Mouse (Mus musculus): ENCODE measurements around the gene Gm13691. TPM values are rescaled to one million over a fixed set of nuclear protein-coding genes. Genes with fewer than 3 reads are reported as not detected.
"Not testable (repeated sequence)": the region's sequence is repeated elsewhere in the genome, so short reads cannot be mapped to it uniquely, and the experiment has no call there.

The Gm13691 gene
- polyA plus RNA-seq, 1 experiment: not detected

DNA sequence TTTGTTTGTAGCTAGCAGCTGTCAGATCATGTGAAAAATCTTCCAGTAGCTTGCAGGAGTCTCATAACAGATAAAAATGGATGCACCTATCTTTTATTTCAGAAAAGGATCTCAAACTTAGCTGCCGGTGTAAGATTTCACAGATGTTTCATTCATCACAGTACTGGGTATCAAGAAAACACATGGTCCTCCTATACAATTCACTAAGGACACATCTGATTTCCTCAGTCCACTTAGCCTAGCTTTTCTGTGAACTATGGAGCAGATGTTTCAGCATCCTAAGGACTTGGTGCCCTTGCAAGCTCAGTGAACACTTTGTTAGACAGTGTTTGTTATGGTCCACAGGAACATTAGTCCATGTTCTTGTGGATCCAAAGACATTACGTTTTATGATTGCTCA is 33.0 kb downstream of the Gm13691 start:
- WGBS: 80% methylated on average over 2 of the region's 2 CpGs
- Histone ChIP-seq H3K4me3 (replicated peaks; ENCODE audit: control insufficient read depth, low read depth, low read length) (no peak overlapping the region), H3K27ac (ENCODE audit: control insufficient read depth, insufficient read depth, low read depth, low read length, poor library complexity) (no peak overlapping the region), H3K4me1 (ENCODE audit: control insufficient read depth, insufficient read depth, low read length) (no peaks in the 10 kb centered on the region)
- TF ChIP-seq POLR2A (IDR thresholded peaks at IDR 0.05; ENCODE audit: borderline replicate concordance, control insufficient read depth, low read depth, low read length): no peak
- no peak for TF ChIP-seq CTCF (IDR thresholded peaks at IDR 0.05; ENCODE audit: control insufficient read depth, insufficient read depth, low read length)

DNA sequence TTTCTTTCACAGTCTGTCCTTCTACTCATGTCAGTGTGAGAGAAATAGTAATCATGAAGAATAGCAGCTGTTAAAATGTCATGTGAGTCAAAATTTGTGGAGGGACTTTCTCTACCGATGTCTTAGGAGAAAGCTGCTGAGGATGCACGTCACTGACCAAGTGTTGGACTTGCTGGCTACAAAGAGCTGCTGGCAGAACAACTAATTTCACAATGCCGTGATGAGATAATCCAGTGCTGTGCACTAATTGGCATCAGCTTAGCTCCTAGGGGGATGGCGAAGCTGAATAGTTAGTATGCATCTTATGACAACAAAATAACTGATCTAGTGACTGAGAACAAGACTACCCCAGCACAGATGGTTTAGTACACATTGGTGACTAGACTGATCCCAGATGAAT is 34.9 kb downstream of the Gm13691 start:
- no peak for TF ChIP-seq POLR2A (IDR thresholded peaks at IDR 0.05; ENCODE audit: borderline replicate concordance, control insufficient read depth, low read depth, low read length)
- TF ChIP-seq CTCF (IDR thresholded peaks at IDR 0.05; ENCODE audit: control insufficient read depth, insufficient read depth, low read length): no peak
- WGBS: 82% methylated on average over 4 of the region's 4 CpGs
- H3K4me3 ChIP-seq (replicated peaks; ENCODE audit: control insufficient read depth, low read depth, low read length): no peak overlapping the region
- H3K27ac ChIP-seq (ENCODE audit: control insufficient read depth, insufficient read depth, low read depth, low read length, poor library complexity): no peak overlapping the region
- no peaks in the 10 kb centered on the region for H3K4me1 ChIP-seq (ENCODE audit: control insufficient read depth, insufficient read depth, low read length)

DNA sequence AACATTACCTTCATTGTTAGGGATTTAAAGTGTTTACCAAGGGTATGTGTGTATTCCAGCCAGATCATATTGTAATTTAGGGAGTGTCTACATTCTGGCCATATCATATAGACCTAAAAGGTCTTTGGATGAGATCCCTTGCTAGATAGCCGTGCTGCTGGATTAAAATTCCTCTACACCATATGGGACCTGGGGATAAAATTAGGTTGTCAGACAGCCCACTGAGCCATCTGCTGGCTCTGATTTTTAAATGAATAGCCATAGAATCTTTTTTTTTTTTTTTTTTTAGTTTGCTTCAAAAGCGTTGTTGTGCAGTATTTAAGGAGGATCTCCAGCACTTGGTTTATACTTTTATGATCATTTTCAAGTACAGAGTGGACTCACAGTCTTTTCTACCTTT is 42.2 kb downstream of the Gm13691 start:
- Histone ChIP-seq H3K27ac (ENCODE audit: control insufficient read depth, insufficient read depth, low read depth, low read length, poor library complexity) (no peak overlapping the region), H3K4me3 (replicated peaks; ENCODE audit: control insufficient read depth, low read depth, low read length) (no peak overlapping the region), H3K4me1 (ENCODE audit: control insufficient read depth, insufficient read depth, low read length) (no peaks in the 10 kb centered on the region)
- no peak for TF ChIP-seq CTCF (IDR thresholded peaks at IDR 0.05; ENCODE audit: control insufficient read depth, insufficient read depth, low read length)
- TF ChIP-seq POLR2A (IDR thresholded peaks at IDR 0.05; ENCODE audit: borderline replicate concordance, control insufficient read depth, low read depth, low read length): no peak
- WGBS: 82% methylated on average over 2 of the region's 2 CpGs

DNA sequence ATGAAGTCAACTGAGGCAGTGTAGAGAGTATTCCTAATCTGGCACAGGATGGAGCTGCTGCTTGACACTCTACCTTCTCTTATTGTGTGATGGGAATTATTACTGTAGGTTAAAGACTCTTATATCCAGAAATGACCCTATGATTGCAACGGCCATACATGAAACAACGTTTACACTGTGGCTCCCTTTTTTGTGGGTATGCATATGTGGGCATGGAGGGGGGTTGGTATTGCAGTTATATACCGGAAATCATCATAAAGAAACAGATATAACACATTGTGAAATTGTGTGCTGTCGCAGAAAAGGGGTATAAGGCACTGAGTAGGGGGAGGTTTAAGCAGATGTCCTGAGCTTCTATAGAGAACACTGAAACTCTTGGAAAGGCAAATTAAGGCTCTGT is 45.6 kb downstream of the Gm13691 start:
- no peak overlapping the region for H3K4me3 ChIP-seq (replicated peaks; ENCODE audit: control insufficient read depth, low read depth, low read length)
- TF ChIP-seq POLR2A (IDR thresholded peaks at IDR 0.05; ENCODE audit: borderline replicate concordance, control insufficient read depth, low read depth, low read length): no peak
- H3K27ac ChIP-seq (ENCODE audit: control insufficient read depth, insufficient read depth, low read depth, low read length, poor library complexity): no peak overlapping the region
- no peaks in the 10 kb centered on the region; the same call in 1 of the 2 replicates for H3K4me1 ChIP-seq (ENCODE audit: control insufficient read depth, insufficient read depth, low read length)
- WGBS: 35% methylated on average over 4 of the region's 4 CpGs

DNA sequence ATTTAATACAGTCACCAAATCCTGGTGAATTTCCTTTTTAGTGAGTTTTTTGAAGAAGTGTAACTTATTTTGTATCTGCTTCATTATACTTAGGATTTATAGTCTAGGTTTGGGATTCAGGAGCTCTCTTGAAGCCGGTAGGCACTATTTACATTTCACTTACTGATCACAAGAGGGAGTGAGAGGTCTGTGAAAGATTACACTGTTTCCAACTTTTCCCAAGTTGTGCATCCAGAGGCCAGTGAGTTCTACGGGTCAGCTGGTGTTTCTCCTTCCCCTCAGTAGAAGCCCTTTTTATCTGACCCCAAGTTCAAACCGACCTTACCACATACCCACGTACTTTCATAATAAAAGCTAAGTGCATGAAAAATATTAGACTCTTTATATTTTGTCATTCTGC is 47.0 kb downstream of the Gm13691 start:
- 11% methylated on average over 4 of the region's 4 CpGs for WGBS
- TF ChIP-seq POLR2A (IDR thresholded peaks at IDR 0.05; ENCODE audit: borderline replicate concordance, control insufficient read depth, low read depth, low read length) (no peak), CTCF (IDR thresholded peaks at IDR 0.05; ENCODE audit: control insufficient read depth, insufficient read depth, low read length) (no peak)

DNA sequence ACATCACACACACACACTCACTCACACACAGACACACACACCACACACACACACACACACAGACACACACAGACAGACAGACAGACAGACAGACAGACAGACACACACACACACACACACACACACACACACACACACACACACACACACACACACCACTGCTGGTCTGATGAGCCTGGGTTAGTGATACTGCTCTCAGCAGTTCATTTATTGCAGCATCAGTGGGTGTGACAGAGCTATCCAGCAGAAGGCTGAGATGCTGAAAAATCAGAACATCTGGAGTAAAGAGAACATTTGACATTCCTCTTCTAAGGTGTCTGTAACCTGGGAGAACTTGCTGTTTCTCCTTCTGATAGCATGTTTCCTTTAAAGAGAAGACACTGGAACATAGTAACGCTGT is 47.6 kb downstream of the Gm13691 start:
- H3K27ac ChIP-seq (ENCODE audit: control insufficient read depth, insufficient read depth, low read depth, low read length, poor library complexity); H3K4me1 ChIP-seq (ENCODE audit: control insufficient read depth, insufficient read depth, low read length); H3K4me3 ChIP-seq (replicated peaks; ENCODE audit: control insufficient read depth, low read depth, low read length): not testable (repeated sequence)
- 90% methylated on average over 1 of the region's 1 CpGs for WGBS

More for the DNA sequence above, 47.0 kb downstream of the Gm13691 start:
- Histone ChIP-seq H3K27ac (ENCODE audit: control insufficient read depth, insufficient read depth, low read depth, low read length, poor library complexity) (no peak overlapping the region), H3K4me3 (replicated peaks; ENCODE audit: control insufficient read depth, low read depth, low read length) (no peak overlapping the region), H3K4me1 (ENCODE audit: control insufficient read depth, insufficient read depth, low read length) (no peaks in the 10 kb centered on the region; the same call in 1 of the 2 replicates)

DNA sequence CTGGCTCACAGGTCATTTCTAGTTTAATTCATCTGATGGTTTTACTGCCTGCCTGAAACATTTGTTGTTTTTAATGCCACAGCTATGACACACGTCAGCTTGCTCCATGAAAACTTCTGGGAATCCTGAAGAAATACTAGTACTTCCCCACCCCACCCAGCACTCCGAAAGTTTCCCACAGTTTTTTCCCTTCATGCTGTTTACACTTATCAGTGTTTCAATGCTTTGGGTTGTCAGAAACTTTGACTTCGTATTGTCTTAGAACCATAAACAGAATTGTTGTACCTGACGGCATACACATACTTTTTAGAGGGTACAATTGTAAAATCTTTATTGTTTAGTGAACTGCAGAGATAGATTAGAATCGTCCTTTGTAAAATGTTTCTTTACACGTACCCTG is 48.9 kb downstream of the Gm13691 start:
- 77% methylated on average over 6 of the region's 6 CpGs for WGBS
- Histone ChIP-seq H3K4me3 (replicated peaks; ENCODE audit: control insufficient read depth, low read depth, low read length) (no peak overlapping the region), H3K27ac (ENCODE audit: control insufficient read depth, insufficient read depth, low read depth, low read length, poor library complexity) (no peak overlapping the region), H3K4me1 (ENCODE audit: control insufficient read depth, insufficient read depth, low read length) (no peaks in the 10 kb centered on the region; the same call in 1 of the 2 replicates)
- no peak for TF ChIP-seq POLR2A (IDR thresholded peaks at IDR 0.05; ENCODE audit: borderline replicate concordance, control insufficient read depth, low read depth, low read length)
- no peak for TF ChIP-seq CTCF (IDR thresholded peaks at IDR 0.05; ENCODE audit: control insufficient read depth, insufficient read depth, low read length)

Other genes with a start within 250 kb of the Gm13691 start
- gene Fam171b, start 177.9 kb upstream of the Gm13691 start, polyA plus RNA-seq (2011; ENCODE audit: insufficient read depth, insufficient read length, low replicate concordance, missing spikeins): not detected in 2 replicates
- not detected in 2 replicates for gene Zswim2, start 49.3 kb upstream of the Gm13691 start, polyA plus RNA-seq (2011; ENCODE audit: insufficient read depth, insufficient read length, low replicate concordance, missing spikeins)
- not detected in 2 replicates for gene Gm13698, start 34.9 kb upstream of the Gm13691 start, polyA plus RNA-seq (2011; ENCODE audit: insufficient read depth, insufficient read length, low replicate concordance, missing spikeins)
- gene Gm13693, start 29.1 kb upstream of the Gm13691 start, polyA plus RNA-seq (2011; ENCODE audit: insufficient read depth, insufficient read length, low replicate concordance, missing spikeins): not detected in 2 replicates
- gene Gm13695, start 23.2 kb upstream of the Gm13691 start, polyA plus RNA-seq (2011; ENCODE audit: insufficient read depth, insufficient read length, low replicate concordance, missing spikeins): not detected in 2 replicates
- gene Gm13696, start 17.4 kb upstream of the Gm13691 start, polyA plus RNA-seq (2011; ENCODE audit: insufficient read depth, insufficient read length, low replicate concordance, missing spikeins): not detected in 2 replicates
- gene Gm13694, start 11.6 kb upstream of the Gm13691 start, polyA plus RNA-seq (2011; ENCODE audit: insufficient read depth, insufficient read length, low replicate concordance, missing spikeins): not detected in 2 replicates
- not detected in 2 replicates for gene Gm13697, start 5.8 kb upstream of the Gm13691 start, polyA plus RNA-seq (2011; ENCODE audit: insufficient read depth, insufficient read length, low replicate concordance, missing spikeins)